Mouse (Mus musculus) heart, embryonic 11.5 days (tissue): ENCODE results near the gene Usp49. TPM values are rescaled to one million over a fixed set of nuclear protein-coding genes. Genes with fewer than 3 reads are reported as not detected.
"Not testable (repeated sequence)": the region's sequence is repeated elsewhere in the genome, so short reads cannot be mapped to it uniquely, and the experiment has no call there.

Experiments used
- ATAC-seq: fragments of 200-750 bp; cut with Nextera tagmentation; replicated peaks from 2 replicates; pipeline ENCODE4 v1.8.0; 2017; ENCODE audit warnings: moderate library complexity; ENCODE audit not compliant: insufficient number of reproducible peaks, low FRiP score, low TSS enrichment
- H3K27ac ChIP-seq: fragments of 300-500 bp; sonication (generic); 2 replicates; pipeline ENCODE4 v1.5.1; 2014; ENCODE audit warnings: mild to moderate bottlenecking, low read depth, low read length
- H3K27me3 ChIP-seq: fragments of 300-500 bp; sonication (generic); 2 replicates; pipeline ENCODE4 v1.6.1; 2014; ENCODE audit warnings: mild to moderate bottlenecking, low read length, mixed read lengths; ENCODE audit not compliant: control insufficient read depth, insufficient read depth
- H3K36me3 ChIP-seq: fragments of 300-500 bp; sonication (generic); 2 replicates; pipeline ENCODE4 v1.6.1; 2014; ENCODE audit warnings: mild to moderate bottlenecking, low read length, moderate library complexity, mixed read lengths; ENCODE audit not compliant: control insufficient read depth, insufficient read depth
- H3K4me1 ChIP-seq: fragments of 300-500 bp; sonication (generic); 2 replicates; pipeline ENCODE4 v1.6.1; 2014; ENCODE audit warnings: low read length; ENCODE audit not compliant: control insufficient read depth, insufficient read depth
- H3K4me2 ChIP-seq: fragments of 300-500 bp; sonication (generic); 2 replicates; pipeline ENCODE4 v1.6.1; 2014; ENCODE audit warnings: mild to moderate bottlenecking, moderate library complexity
- H3K4me3 ChIP-seq: fragments of 300-500 bp; sonication (generic); 2 replicates; pipeline ENCODE4 v1.5.1; 2014; ENCODE audit warnings: low read depth, low read length
- H3K9ac ChIP-seq: fragments of 300-500 bp; sonication (generic); 2 replicates; pipeline ENCODE4 v1.6.1; 2014; ENCODE audit warnings: mild to moderate bottlenecking, low read depth, low read length, moderate library complexity
- H3K9me3 ChIP-seq: fragments of 300-500 bp; sonication (generic); replicated peaks from 2 replicates; pipeline ENCODE4 v1.6.1; 2016; ENCODE audit warnings: low read length; ENCODE audit not compliant: control insufficient read depth
- WGBS: fragments of 180-500 bp; shearing (Covaris S2); extraction: QIAGEN DNeasy Blood & Tissue Kit; methylation state at CpG from one replicate; pipeline ENCODE4 v1.1.7; 2014; ENCODE audit not compliant: insufficient replicate concordance; 5-methylcytosine and 5-hydroxymethylcytosine counted together
- polyA plus RNA-seq: library from polyadenylated mRNA; unstranded; fragments of >200 nt; fragmentation: Nextera tagmentation; extraction: Ambion mirVana; gene quantifications from 2 replicates; pipeline ENCODE4 v1.2.1, GENCODE M21; 2014

The Usp49 gene
- polyA plus RNA-seq, 1 experiment from 2014 or later = 3.7 TPM

DNA sequence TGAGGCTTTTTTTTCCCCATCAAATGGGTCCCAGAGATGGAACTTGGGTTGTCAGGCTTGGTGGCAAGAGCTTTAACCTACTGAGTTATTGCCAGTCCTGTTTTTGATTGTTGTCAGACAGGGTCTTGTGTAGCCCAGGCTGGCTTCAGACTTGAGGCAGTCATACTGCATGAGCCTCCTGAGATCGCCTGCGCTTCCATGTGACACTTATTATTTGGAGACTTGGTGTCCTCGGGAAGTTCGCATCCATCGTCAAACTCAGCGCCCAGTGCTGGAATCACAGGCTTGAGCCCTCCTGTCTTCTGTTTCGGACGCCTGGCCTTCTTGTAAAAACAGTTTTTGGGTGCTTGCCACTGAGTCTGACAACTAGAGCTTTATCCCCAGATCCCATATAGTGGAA, 14.4 kb upstream of the Usp49 start:
- Histone ChIP-seq H3K4me2 (no peak overlapping the region), H3K36me3 (peaks cover 12% of the 10 kb centered on the region)
- 91% methylated on average over 8 of the region's 8 CpGs for WGBS

DNA sequence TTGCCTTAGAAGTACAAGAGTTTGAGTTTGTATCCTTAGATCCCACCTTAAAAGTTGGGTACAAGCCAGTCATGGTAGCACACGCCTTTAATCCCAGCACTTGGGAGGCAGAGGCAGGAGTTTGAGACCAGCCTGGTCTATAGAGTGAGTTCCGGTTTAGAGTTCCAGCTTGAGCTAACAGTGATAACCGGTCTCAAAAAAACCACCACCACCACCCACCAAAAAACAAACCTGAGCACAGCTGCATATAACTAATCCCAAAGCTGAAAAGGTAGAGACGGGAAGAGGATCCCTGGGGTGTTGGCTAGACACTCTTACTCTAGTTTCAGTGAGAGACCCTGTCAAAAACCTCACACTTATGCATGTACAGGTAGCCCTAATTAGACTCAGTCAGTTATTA, 13.8 kb upstream of the Usp49 start:
- no peak for ATAC-seq
- no peak overlapping the region for H3K4me2 ChIP-seq

More for the DNA sequence above, 14.4 kb upstream of the Usp49 start:
- Histone ChIP-seq H3K4me3 (no peak overlapping the region), H3K4me1 (peaks cover 10% of the 10 kb centered on the region), H3K9ac (no peak overlapping the region), H3K27me3 (no peaks in the 10 kb centered on the region), H3K9me3 (no peaks in the 10 kb centered on the region), H3K27ac (peak overlapping the region; percentile 5; the same call in 1 of the 2 replicates)
- no peak for ATAC-seq

DNA sequence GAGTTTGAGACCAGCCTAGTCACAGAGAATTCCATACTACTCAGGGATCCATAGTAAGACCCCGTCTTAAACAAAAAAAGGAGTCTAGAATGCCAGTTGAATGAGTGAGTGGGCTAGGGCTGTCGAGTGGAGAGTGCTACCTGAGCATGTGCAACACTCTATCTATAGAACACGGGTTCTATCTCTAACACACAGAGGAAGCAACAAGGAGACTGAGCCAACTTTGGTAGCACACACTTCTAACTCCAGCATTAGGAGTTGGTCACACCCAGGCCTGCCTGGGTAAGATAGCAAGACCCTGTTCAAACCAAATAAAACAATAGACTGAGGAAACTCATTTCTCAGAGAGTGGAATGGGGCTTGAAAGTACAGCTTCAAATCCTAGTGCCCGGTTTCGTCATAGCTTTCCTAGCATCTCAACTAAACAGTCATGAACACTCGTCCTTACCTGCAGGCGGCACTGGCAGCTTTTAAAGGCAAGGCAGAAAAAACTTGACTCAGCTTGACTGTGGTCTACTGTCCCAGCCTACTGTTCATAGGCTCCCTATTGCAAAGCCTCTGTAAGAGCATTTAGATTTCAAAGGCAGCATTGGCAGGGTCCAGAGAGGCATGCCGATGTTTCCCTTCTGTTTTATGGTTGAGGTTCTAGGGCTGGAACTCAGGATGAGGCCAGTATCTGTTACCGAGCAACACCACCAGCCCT, 12.7 kb upstream of the Usp49 start:
- no peak overlapping the region for H3K4me3 ChIP-seq
- H3K4me2 ChIP-seq = no peak overlapping the region
- H3K4me1 ChIP-seq = peaks cover 2% of the 10 kb centered on the region
- no peak overlapping the region for H3K9ac ChIP-seq
- ATAC-seq = peak; percentile 91
- 86% methylated on average over 9 of the region's 9 CpGs for WGBS
- H3K9me3 ChIP-seq = no peaks in the 10 kb centered on the region
- H3K27me3 ChIP-seq = no peaks in the 10 kb centered on the region
- H3K36me3 ChIP-seq = peaks cover 15% of the 10 kb centered on the region
- H3K27ac ChIP-seq = peak overlapping the region; percentile 76

More for the DNA sequence above, 13.8 kb upstream of the Usp49 start:
- Histone ChIP-seq H3K27me3 (no peaks in the 10 kb centered on the region), H3K4me1 (peaks cover 10% of the 10 kb centered on the region), H3K27ac (peak overlapping the region; percentile 76; the same call in 1 of the 2 replicates), H3K36me3 (peaks cover 12% of the 10 kb centered on the region), H3K4me3 (no peak overlapping the region), H3K9ac (no peak overlapping the region), H3K9me3 (no peaks in the 10 kb centered on the region)
- 88% methylated on average over 4 of the region's 4 CpGs for WGBS

DNA sequence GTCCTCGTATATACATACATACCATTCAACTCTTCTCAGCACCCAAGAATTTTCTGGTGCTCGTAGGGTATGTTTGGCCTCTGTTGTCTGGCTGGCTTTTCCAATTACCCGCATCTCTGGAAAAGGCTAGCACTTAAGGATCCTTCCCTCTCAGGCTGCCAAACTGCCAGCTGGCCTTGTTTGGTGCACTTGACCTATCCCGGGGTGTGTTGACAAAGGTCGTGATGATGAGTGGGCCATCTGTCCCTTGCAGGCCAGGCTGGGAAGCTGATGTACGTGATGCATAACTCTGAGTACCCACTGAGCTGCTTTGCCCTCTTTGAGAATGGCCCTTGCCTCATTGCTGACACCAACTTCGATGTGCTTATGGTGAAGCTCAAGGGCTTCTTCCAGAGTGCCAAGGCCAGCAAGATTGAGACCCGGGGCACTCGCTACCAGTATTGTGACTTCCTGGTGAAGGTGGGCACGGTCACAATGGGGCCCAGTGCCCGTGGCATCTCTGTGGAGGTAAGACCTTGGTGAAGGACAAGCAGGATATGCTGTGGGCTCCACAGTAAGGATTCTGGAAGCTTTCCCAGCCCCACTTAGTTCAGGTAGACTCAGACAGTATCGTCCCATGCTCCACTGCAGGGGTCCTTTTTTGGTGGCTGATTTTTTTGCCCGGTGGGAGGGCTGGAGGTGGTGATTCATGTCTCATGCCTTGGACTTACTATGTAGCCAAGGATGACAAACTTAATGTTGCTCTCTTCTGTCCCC, 11.8 kb upstream of the Usp49 start:
- H3K27ac ChIP-seq = peak overlapping the region; percentile 54; the same call in 1 of the 2 replicates
- peaks cover 25% of the 10 kb centered on the region for H3K36me3 ChIP-seq
- no peak overlapping the region for H3K4me3 ChIP-seq
- no peaks in the 10 kb centered on the region for H3K9me3 ChIP-seq
- no peak overlapping the region for H3K4me2 ChIP-seq
- H3K27me3 ChIP-seq = no peaks in the 10 kb centered on the region
- no peaks in the 10 kb centered on the region for H3K4me1 ChIP-seq
- ATAC-seq = no peak
- WGBS = 89% methylated on average over 13 of the region's 13 CpGs
- H3K9ac ChIP-seq = no peak overlapping the region

DNA sequence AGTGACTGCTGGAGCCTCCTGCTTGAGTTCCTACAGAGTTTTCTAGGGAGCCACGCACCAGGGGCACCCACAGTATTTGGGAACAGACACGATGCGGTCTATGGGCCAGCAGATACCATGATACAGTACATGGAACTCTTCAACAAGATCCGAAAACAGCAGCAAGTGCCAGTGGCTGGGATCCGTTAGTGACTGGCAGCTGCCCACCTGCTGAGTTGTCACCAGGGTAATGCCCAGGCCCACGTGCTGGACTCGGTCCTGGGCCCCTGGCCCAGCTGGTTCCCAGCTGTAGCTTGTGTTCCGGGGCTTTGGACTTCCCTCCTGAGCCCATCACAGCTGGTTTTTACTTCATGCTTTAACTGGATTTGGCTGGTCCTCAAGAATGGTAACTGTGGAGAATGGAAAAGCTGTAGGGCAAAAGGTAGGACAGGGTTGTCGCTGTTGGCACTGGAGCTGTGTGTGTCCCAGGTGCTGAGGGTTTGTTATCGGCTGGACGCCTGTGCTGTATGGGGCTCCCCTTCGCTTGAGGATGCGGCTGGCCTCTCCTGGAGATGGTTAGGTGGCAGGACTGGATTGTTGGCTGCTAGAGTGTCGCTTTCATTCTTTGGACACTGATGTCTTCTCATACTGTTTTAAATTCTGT, 7.5 kb upstream of the Usp49 start:
- H3K4me1 ChIP-seq = no peaks in the 10 kb centered on the region
- no peak for ATAC-seq
- peaks cover 29% of the 10 kb centered on the region for H3K36me3 ChIP-seq
- H3K9me3 ChIP-seq = no peaks in the 10 kb centered on the region
- H3K4me2 ChIP-seq = no peak overlapping the region
- 93% methylated on average over 14 of the region's 14 CpGs for WGBS
- H3K27ac ChIP-seq = no peak overlapping the region
- H3K27me3 ChIP-seq = no peaks in the 10 kb centered on the region
- no peak overlapping the region for H3K4me3 ChIP-seq
- no peak overlapping the region for H3K9ac ChIP-seq

DNA sequence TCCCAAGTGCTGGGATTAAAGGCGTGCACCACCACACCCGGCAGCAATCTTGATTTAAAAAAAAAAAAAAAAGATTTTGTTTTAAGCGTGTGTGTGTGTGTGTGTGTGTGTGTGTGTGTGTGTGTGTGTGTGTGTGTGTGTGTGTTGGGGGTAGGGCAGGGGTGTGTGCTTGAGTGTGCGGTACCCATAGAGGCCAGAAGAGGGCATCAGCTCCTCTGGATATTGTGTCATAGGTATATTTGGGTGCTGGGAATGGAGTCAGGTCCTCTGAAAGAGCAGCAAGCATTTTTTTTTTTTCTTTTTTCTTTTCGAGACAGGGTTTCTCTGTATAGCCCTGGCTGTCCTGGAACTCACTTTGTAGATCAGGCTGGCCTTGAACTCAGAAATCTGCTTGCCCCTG, 5.9 kb upstream of the Usp49 start:
- not testable (repeated sequence) for ATAC-seq, H3K4me2 ChIP-seq, H3K27me3 ChIP-seq, H3K9ac ChIP-seq, H3K4me1 ChIP-seq, H3K27ac ChIP-seq, H3K4me3 ChIP-seq, H3K9me3 ChIP-seq
- WGBS = 100% methylated on average over 4 of the region's 5 CpGs
- peaks cover 24% of the 10 kb centered on the region for H3K36me3 ChIP-seq

DNA sequence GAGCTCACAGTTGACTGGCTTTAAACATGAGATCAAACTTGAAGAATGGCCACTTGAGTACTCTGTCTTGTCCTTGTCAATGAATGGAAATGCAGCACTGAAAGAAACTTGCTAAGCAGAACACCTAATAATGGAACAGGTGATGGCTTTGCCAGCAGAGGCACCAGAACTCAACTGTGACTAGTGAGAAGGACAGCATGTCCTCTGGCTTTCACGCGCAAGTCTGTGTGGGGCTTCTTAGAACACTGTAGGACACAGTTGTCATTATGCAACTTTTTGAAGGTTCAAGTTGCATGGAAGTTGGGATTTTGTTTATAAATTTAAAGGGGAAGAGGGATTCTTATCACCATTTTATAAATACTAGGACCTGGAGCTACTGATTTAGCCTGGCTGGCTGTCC, 5.4 kb upstream of the Usp49 start:
- H3K27me3 ChIP-seq = no peaks in the 10 kb centered on the region
- no peaks in the 10 kb centered on the region for H3K9me3 ChIP-seq
- no peak overlapping the region for H3K9ac ChIP-seq
- ATAC-seq = no peak
- no peak overlapping the region for H3K4me2 ChIP-seq
- no peaks in the 10 kb centered on the region; the same call in 1 of the 2 replicates for H3K4me1 ChIP-seq
- H3K4me3 ChIP-seq = no peak overlapping the region
- H3K27ac ChIP-seq = no peak overlapping the region
- peaks cover 24% of the 10 kb centered on the region for H3K36me3 ChIP-seq
- 93% methylated on average over 2 of the region's 2 CpGs for WGBS

DNA sequence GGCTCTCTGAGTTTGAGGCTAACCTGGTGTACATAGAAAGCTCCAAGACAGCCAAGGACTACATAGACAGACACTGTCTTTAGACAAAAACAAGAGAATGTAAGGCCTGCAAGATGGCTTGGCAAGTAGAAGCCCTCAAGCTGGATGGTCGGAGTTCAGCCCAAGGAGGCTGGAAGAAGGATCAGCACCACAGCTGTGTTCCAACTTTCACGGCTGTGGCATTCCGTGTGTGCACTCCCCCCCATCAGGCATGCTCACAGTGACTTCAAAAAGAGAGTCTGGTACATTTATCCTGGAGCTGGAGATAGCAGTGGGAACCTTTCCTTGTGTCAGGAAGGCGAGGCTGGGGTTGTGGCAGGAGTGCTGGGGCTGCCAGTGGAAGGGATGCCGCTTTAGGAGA, 4.5 kb upstream of the Usp49 start:
- 90% methylated on average over 5 of the region's 5 CpGs for WGBS
- Histone ChIP-seq H3K4me1 (peaks cover 7% of the 10 kb centered on the region), H3K36me3 (peaks cover 24% of the 10 kb centered on the region), H3K9me3 (no peaks in the 10 kb centered on the region), H3K9ac (no peak overlapping the region; the same call in 1 of the 2 replicates), H3K27ac (no peak overlapping the region), H3K4me3 (no peak overlapping the region), H3K4me2 (no peak overlapping the region), H3K27me3 (no peaks in the 10 kb centered on the region)
- ATAC-seq = no peak
